Mouse (Mus musculus) ovary, adult 18-20 months (tissue): ENCODE measurements at regions not wholly inside any gene's neighbourhood (a gene's known extent, or its start where the extent isn't known, plus 50 kb on each side); places are given as distances from the start of the nearest gene placed in this dataset.

ENCODE experiments used
- DNase-seq: peaks from one replicate; pipeline ENCODE4 v3.0.0; 2022; ENCODE audit warnings: low spot score, mixed read lengths

GRCm38 (mm10) chr13:72691783-72692729 lies 63.4 kb downstream of the Irx2 start:
- DNase-seq, result no peak

GRCm38 (mm10) chr13:72707469-72707868 lies 78.8 kb downstream of the Irx2 start:
- DNase-seq, result no peak

- DNase-seq, result no peak
Observed at GRCm38 (mm10) chr13:72708728-72709127, 80.1 kb downstream of the Irx2 start.

- DNase-seq, result no peak
Observed at GRCm38 (mm10) chr13:72710051-72710450, 81.4 kb downstream of the Irx2 start.

GRCm38 (mm10) chr13:72711136-72711535 lies 82.5 kb downstream of the Irx2 start:
- DNase-seq, result no peak

- no peak for DNase-seq
Observed at GRCm38 (mm10) chr13:72711842-72712330, 83.3 kb downstream of the Irx2 start.

GRCm38 (mm10) chr13:72714793-72715192 lies 86.2 kb downstream of the Irx2 start:
- no peak for DNase-seq

- no peak for DNase-seq
Observed at GRCm38 (mm10) chr13:72715959-72716680, 87.5 kb downstream of the Irx2 start.

GRCm38 (mm10) chr13:72727126-72727525 lies 98.5 kb downstream of the Irx2 start:
- DNase-seq, result no peak

- DNase-seq, result no peak
Observed at GRCm38 (mm10) chr13:72735916-72736315, 107.3 kb downstream of the Irx2 start.

GRCm38 (mm10) chr13:72736992-72737391 lies 108.4 kb downstream of the Irx2 start:
- no peak for DNase-seq

- no peak for DNase-seq
Observed at GRCm38 (mm10) chr13:72747187-72747586, 118.6 kb downstream of the Irx2 start.

- no peak for DNase-seq
Observed at GRCm38 (mm10) chr13:72755036-72755435, 126.4 kb downstream of the Irx2 start.

- DNase-seq, result no peak
Observed at GRCm38 (mm10) chr13:72762481-72762880, 133.9 kb downstream of the Irx2 start.

GRCm38 (mm10) chr13:72763337-72763736 lies 134.7 kb downstream of the Irx2 start:
- DNase-seq, result no peak

GRCm38 (mm10) chr13:72767306-72767705 lies 138.7 kb downstream of the Irx2 start:
- no peak for DNase-seq

GRCm38 (mm10) chr13:72769007-72769595 lies 140.5 kb downstream of the Irx2 start:
- DNase-seq, result no peak

GRCm38 (mm10) chr13:72783026-72783726 lies 154.6 kb downstream of the Irx2 start:
- no peak for DNase-seq

- no peak for DNase-seq
Observed at GRCm38 (mm10) chr13:72783727-72784070, 155.1 kb downstream of the Irx2 start.

GRCm38 (mm10) chr13:72792695-72793094 lies 164.1 kb downstream of the Irx2 start:
- DNase-seq, result no peak

- no peak for DNase-seq
Observed at GRCm38 (mm10) chr13:72800021-72800420, 171.4 kb downstream of the Irx2 start.

- DNase-seq, result no peak
Observed at GRCm38 (mm10) chr13:72800546-72800945, 171.9 kb downstream of the Irx2 start.
